Mouse (Mus musculus) CD4-positive, CD25-positive, alpha-beta regulatory T cell, adult 4 months (primary cell): ENCODE results near the gene Fbf1. TPM values are rescaled to one million over a fixed set of nuclear protein-coding genes. Genes with fewer than 3 reads are reported as not detected.

Experiments used
- ATAC-seq: one replicate; pipeline ENCODE4 v1.8.0; 2017
- polyA plus RNA-seq, 2 experiments: library from polyadenylated mRNA; unstranded; fragments of 100-300 nt; shearing (Covaris generic); gene quantifications; one replicate each; pipeline ENCODE4 v1.2.1; 2017

Fbf1 gene
- 1 to 10 TPM; 2.8 to 5.2 TPM for polyA plus RNA-seq

- ATAC-seq: peak; percentile 99
Measured at GRCm38 (mm10) chr11:116167884-116168439, at the start of gene Fbf1. Fbf1 (minus strand) TSS chr11:116168166.

- no peak for ATAC-seq
Measured at GRCm38 (mm10) chr11:116216549-116216948, 48.6 kb upstream of the Fbf1 start.

DNA sequence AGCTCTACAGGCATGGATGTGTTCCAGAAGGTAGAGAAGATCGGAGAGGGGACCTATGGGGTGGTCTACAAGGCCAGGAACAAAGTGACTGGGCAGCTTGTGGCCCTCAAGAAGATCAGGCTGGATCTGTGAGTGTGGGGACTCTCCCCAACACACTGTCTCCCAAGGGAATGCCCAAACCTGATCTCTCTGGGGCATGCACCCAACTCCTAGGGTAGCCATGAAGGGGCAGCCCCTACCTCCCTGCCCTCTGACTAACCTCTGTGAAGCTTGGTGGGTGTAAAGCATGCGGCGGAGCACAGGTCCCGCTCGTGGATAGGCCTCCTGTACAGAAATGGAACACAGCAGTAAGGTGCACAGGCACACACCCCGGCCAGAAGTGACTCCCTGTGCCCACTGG, 48.0 kb upstream of the Fbf1 start:
- no peak for ATAC-seq

DNA sequence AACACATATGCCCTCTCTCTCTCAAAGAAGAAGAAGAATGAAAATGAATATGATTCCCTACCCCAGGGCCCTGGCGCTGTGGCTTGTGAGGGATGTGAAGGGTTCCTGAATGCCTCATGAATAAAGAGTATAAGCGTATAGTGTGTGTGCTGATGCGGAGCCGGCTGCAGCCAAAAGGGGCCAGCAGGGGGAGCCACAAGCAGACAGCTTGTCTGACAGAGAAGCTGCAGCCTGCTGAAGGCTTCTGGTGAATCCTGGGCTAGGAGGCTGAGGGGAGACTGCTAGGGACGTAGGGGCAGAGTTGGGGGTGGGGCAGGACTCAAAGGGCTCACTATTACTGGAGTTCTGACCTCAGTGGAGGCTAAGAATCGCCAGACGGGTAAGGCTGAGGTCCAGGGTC, 47.2 kb upstream of the Fbf1 start:
- no peak for ATAC-seq

DNA sequence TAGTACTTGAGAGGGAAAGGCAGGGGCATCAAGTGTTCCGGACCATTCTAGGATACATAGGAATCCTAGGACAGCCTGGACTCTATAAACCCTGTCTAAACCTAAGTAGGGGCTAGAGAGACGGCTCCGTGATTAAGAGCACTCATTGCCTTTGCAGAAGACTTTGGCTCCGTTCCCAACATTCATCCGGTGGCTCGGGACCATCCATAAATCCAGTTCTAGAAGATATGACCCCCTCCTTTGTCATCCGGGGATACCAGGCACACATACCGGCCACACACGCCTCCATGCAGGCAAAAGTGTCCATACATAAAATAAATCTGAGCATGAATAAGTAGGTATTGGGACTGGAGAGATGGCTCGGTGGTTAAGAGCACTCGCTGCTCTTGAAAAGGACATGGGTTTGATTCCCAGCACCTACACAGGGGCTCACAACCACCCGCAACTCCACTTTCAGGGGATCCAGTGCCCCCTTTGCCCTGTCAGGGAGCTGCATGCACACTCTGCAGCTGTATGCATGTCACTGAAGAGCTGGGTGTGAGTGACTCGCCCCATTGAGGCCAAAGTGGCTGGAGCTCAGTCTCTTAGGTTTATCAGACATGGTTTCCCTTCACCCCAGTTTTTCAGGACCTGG, 46.0 kb upstream of the Fbf1 start:
- ATAC-seq: no peak

- no peak for ATAC-seq
Measured at GRCm38 (mm10) chr11:116212847-116213246, 44.9 kb upstream of the Fbf1 start.

DNA sequence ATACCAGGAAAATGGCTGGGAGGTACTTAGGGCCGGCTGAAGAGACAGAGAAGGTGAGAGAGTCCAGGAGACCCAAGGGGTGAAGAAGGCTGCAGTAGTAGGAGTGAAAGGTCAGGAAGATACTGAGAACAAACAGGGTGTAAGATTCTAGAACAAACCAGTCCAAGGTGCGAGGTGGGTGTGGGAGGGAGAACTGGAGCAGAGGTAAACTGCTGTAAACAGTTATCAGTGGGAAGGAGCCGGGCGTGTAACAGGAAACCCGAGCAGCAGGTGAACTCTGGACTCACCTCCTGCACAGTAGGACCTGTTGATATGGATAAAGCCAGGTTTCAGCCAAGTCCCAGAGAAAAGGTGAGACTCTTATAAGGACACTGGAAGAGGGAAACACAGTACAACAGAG, 42.7 kb upstream of the Fbf1 start:
- ATAC-seq: no peak

DNA sequence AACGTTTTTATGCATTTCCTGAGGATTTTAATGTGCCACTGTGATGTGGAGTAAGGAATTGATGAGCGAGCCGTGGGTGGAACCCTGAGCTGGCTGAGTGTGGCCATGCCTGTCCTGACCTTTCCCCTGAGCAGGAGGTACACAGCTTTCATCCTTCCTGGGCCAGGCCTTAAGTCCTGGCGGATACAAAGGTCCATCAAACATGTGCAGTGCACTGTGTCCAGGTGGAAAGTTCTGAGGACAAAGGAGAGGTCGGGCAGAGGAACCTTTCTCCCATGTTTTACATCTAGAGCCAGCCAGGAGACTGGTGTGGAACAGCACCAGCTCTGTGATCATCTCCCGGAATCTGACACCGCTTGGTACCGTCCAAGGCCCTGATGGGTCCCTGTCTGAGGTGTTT, 41.3 kb upstream of the Fbf1 start:
- no peak for ATAC-seq

- no peak for ATAC-seq
Measured at GRCm38 (mm10) chr11:116208660-116209059, 40.7 kb upstream of the Fbf1 start.

- ATAC-seq: no peak
Measured at GRCm38 (mm10) chr11:116206678-116207077, 38.7 kb upstream of the Fbf1 start.

- ATAC-seq: no peak
Measured at GRCm38 (mm10) chr11:116203150-116203549, 35.2 kb upstream of the Fbf1 start.

- no peak for ATAC-seq
Measured at GRCm38 (mm10) chr11:116201151-116201550, 33.2 kb upstream of the Fbf1 start.

- peak; percentile 88 for ATAC-seq
Measured at GRCm38 (mm10) chr11:116198639-116199531, 30.9 kb upstream of the Fbf1 start, which contains the start of the genes Ten1 and Acox1. Ten1 (plus strand) TSS chr11:116198855. Acox1 (minus strand) TSS chr11:116199045.

- ATAC-seq: peak; percentile 12
Measured at GRCm38 (mm10) chr11:116198132-116198531, 30.2 kb upstream of the Fbf1 start.

DNA sequence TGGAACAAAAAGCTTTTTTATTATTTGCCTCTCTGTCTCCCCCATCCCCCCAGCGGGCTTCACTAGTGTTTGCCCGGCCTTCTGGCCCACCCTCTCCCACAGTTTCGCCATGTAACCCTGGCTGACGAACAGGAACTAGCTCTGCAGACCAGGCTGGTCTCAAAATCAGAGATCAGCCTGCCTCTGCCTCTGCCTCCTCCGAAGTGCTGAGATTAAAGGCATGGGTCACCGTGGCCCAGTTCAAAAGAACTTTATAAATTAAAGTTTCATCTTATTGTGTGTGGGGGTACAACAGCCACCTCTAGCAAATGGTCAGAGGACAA, 29.6 kb upstream of the Fbf1 start:
- no peak for ATAC-seq

- no peak for ATAC-seq
Measured at GRCm38 (mm10) chr11:116196866-116197583, 29.1 kb upstream of the Fbf1 start.

DNA sequence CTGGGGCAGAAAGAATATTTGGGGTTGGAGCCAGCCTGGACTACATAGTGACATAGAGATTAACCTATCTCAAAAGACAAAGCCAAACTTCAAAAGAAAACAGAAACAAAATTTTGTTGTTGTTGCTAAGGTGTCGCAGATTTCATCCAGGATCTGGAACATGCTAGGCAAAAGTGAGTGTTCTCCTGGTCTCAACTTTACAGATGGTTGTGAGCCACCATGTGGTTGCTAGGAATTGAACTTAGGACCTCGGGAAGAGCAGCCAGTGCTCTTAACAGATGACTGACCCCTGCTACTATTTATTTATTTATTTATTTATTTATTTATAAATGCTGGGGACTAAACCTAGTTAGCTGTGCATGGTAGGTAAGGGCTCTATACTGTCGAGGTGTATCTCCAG, 28.4 kb upstream of the Fbf1 start:
- no peak for ATAC-seq

GRCm38 (mm10) chr11:116195252-116195651, 27.3 kb upstream of the Fbf1 start:
- ATAC-seq: no peak

DNA sequence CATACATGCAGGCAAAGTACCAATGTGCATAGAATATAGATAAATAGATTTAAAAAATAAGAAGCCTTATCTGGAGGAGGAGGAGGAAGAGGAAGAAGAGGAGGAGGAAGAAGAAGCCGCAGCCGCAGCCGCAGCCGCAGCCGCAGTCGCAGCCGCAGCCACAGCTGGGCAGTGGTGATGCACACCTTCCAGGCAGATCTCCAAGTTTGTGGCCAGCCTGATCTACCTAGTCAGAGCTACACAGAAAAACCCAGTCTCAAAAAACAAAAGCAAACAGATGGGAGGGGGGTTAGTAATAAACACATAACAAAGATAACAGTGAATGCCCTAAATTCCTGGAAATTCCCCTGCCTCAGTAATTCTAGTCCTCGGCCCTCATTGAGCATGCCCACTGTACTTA, 26.7 kb upstream of the Fbf1 start:
- no peak for ATAC-seq

- ATAC-seq: no peak
Measured at GRCm38 (mm10) chr11:116187226-116187930, 19.4 kb upstream of the Fbf1 start.

DNA sequence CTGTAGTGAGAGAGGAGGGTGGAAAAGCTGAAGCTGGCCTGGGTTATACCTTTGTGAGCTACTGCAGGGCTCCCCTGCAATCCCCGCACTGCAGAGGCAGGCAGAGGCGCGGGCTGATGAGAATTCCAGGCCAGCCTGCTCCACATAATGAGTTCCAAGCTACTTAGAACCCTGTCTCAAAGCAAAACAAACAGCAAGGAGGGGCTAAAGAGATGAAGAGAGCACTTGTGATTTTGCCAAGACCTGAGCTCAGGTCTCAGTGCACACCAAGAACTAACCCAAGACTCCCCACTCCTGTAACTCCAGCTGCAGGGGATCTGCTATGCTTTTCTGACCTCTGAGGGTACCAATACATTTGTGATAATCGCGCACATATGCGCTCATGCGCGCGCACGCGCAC, 18.4 kb upstream of the Fbf1 start:
- ATAC-seq: no peak

DNA sequence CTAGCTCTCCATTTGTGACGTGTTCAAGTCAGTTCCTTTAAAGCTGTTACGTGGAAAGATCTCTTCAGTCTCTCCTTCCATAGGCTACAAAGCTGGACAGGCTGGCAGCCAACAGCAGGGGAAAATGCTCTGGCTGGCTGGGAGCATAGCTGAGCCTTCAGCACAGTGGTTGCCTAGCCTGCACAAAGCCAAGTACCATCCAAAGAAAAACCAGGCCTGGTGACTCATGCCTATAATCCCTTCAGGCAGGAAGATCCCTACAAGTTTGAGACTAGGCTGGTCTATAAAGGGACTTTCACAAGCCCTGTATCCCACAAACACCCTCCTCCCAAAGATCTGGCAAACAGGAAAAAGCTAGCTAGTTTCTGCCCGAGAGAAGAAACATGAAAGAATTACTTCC, 17.9 kb upstream of the Fbf1 start:
- ATAC-seq: no peak
